Mouse (Mus musculus) kidney, adult 2 months (tissue): Measurements from ENCODE around the gene Hcn1.

Source experiments
- CTCF ChIP-seq: fragments of 200-500 bp; conservative IDR thresholded peaks from 2 replicates; pipeline ENCODE4 v1.5.1; 2011; ENCODE audit warnings: low read depth, mild to moderate bottlenecking, control low read depth, low read length, moderate library complexity, mixed read lengths; ENCODE audit not compliant: insufficient read depth, insufficient read length
- POLR2A ChIP-seq: fragments of 200-500 bp; IDR thresholded peaks from one replicate; pipeline ENCODE4 v1.6.1; 2011; ENCODE audit warnings: low read depth, low read length, control low read depth

DNA sequence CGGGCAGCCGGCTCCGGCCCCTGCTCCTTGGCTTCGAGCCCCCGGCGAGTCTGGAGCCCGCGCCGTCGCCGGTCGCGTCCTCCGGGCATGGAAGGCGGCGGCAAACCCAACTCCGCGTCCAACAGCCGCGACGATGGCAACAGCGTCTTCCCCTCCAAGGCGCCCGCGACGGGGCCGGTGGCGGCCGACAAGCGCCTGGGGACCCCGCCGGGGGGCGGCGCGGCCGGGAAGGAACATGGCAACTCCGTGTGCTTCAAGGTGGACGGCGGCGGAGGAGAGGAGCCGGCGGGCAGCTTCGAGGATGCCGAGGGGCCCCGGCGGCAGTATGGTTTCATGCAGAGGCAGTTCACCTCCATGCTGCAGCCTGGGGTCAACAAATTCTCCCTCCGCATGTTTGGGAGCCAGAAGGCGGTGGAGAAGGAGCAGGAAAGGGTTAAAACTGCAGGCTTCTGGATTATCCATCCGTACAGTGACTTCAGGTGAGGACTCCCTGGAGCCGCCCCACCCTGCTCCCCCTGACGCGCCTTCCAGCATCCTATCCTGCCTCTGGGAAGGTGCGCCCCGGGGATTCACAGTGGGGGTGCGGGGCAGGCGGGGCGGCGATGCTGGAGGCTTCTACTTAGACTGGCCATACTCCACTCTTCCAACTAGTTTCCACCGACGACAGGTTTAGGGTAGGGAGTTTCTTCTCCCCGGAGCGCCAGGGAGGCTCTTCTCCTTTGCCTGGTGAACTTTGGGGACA is 668 bp downstream of the Hcn1 start:
- TF ChIP-seq CTCF = no peak
- no peak for TF ChIP-seq POLR2A
